Comparison of ENCODE assay signal across 8 mouse cellular contexts in the genomic region with DNA sequence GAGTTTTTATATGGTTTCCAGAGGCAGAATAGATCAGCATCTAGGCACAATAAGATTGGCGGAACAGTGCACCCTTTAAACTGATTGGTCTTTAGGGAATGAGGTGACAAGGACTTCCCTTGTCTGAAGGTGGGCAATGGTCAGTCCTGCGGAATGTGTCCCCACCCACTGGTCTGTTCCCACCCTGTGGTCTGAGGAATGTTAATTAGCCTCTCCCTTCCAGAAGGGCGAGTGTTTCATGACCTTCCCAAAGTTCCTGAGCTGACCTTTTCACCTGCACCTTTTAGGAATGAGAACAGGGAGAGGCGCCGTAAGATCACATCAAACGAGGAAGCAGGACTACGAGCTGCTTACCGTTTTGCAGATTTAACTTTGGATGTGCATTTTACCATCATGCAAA. TPM values are rescaled to one million over a fixed set of nuclear protein-coding genes. Genes with fewer than 3 reads are reported as not detected.
DNase-seq lines count a peak whose midpoint lies in the region; TF ChIP-seq lines count a peak whose summit lies in the region.
"Not testable (repeated sequence)": the region's sequence is repeated elsewhere in the genome, so short reads cannot be mapped to it uniquely, and the experiment has no call there.
"Had no signal": no experiment of that assay in that cellular context is flagged by ENCODE, and none has a peak within 500 bp of the region (broad histone marks: within the 10 kb centered on the region; RNA-seq: fewer than 3 reads in every experiment).

No protein-coding gene starts in this region.

- not testable (repeated sequence) for H3K36me3 ChIP-seq in E14TG2a.4 (ENCODE audit: insufficient read depth, low read length); ES-Bruce4 (ENCODE audit: control insufficient read depth, insufficient read depth, low read length, poor library complexity, severe bottlenecking); ES-E14 (ENCODE audit: control insufficient read depth, insufficient read depth, low read length, poor library complexity, severe bottlenecking)

- not testable (repeated sequence) for H3K27me3 ChIP-seq in E14TG2a.4 (ENCODE audit: insufficient read depth, low read length); ES-Bruce4 (ENCODE audit: control insufficient read depth, insufficient read depth, low read length, poor library complexity, severe bottlenecking)

- not testable (repeated sequence) for H3K9ac ChIP-seq in ES-Bruce4 (ENCODE audit: low read depth, poor library complexity, severe bottlenecking); ES-E14 (ENCODE audit: insufficient read depth, low read depth, low read length, poor library complexity, severe bottlenecking)

- peak overlapping the region; percentile 60; the same call in 1 of the 2 replicates for H3K27ac ChIP-seq in ES-Bruce4 (ENCODE audit: insufficient read depth, low read length)
- not testable (repeated sequence) for H3K27ac ChIP-seq in ES-E14 (ENCODE audit: insufficient read depth, low read depth, low read length, poor library complexity, severe bottlenecking)

- not testable (repeated sequence) for TF ChIP-seq POLR2A in ES-Bruce4 (IDR thresholded peaks at IDR 0.05; ENCODE audit: insufficient read depth, low read length)

- in situ Hi-C loops in ES-E14 (cut with MboI; ENCODE audit: low sequenced_read_pairs in 2 of 2, unreplicated experiment in 2 of 2): not testable (repeated sequence)

- not testable (repeated sequence) for TF ChIP-seq CTCF in E14TG2a.4 (conservative IDR thresholded peaks at IDR 0.05; ENCODE audit: low read length); ES-Bruce4 (IDR thresholded peaks at IDR 0.05; ENCODE audit: low read depth, low read length)

- TF ChIP-seq EP300 in ES-Bruce4 (IDR thresholded peaks at IDR 0.05; ENCODE audit: insufficient read depth, low read depth, low read length): peak; percentile 82

- H3K9me3 ChIP-seq in E14TG2a.4 (ENCODE audit: low read length); ES-Bruce4 (replicated peaks; ENCODE audit: control insufficient read depth, insufficient read depth, low read length, poor library complexity, severe bottlenecking); ES-E14 (ENCODE audit: control insufficient read depth, insufficient read depth, low read depth, low read length): not testable (repeated sequence)

- H3K4me1 ChIP-seq in E14TG2a.4 (replicated peaks; ENCODE audit: low read depth, low read length): peaks cover 49% of the 10 kb centered on the region
- not testable (repeated sequence) for H3K4me1 ChIP-seq in ES-Bruce4 (ENCODE audit: control insufficient read depth, insufficient read depth, low read length)
- peaks cover 6 to 13% of the 10 kb centered on the region in 2 experiments for H3K4me1 ChIP-seq in ES-E14 (ENCODE audit: control insufficient read depth in 2 of 2, insufficient read depth in 2 of 2, low read length in 2 of 2, poor library complexity in 1 of 2)

- H3K4me3 ChIP-seq in E14TG2a.4 (replicated peaks; ENCODE audit: low read length) (peak overlapping the region; percentile 53), ES-E14 (ENCODE audit: insufficient read depth in 1 of 2, low read depth in 1 of 2, low read length in 2 of 2, poor library complexity in 1 of 2, severe bottlenecking in 1 of 2) (0 out of 4 replicates have a peak overlapping the region, but pooled peaks of 1 of the 2 experiments have one; percentile 23)
- H3K4me3 ChIP-seq in ES-Bruce4 (ENCODE audit: low read depth, low read length): not testable (repeated sequence)

- DNase-seq in ES-CJ7 (ENCODE audit: low read depth, low spot score) (peak; percentile 93), ES-E14 (ENCODE audit: low read depth, low spot score) (peak; percentile 47), R1 (ENCODE audit: low read depth, low spot score) (peak; percentile 94), WW6 (ENCODE audit: low read depth, low spot score) (peak; percentile 34), ZHBTc4 (ENCODE audit: low read depth, low spot score) (peak; percentile 92)

RNA-seq across cellular contexts. Expression of a gene that starts 14.4 kb away (rescaled TPM):
- polyA plus RNA-seq in ES-Bruce4 (2011; ENCODE audit: insufficient read depth, insufficient read length, low read depth, missing spikeins): 0.65 TPM in 1 of 2 replicates, not detected in the other
- 1.7 and 2.0 TPM in 2 replicates for total RNA-seq in ES-E14 (2012; rRNA removed)
- polyA plus RNA-seq: Patski had no signal

RNA-seq across cellular contexts. Expression of a gene that starts 35.4 kb away (rescaled TPM):
- 40.2 and 41.2 TPM in 2 replicates for polyA plus RNA-seq in ES-Bruce4 (2011; ENCODE audit: insufficient read depth, insufficient read length, low read depth, missing spikeins)
- total RNA-seq in ES-E14 (2012; rRNA removed): 37.4 and 40.1 TPM in 2 replicates

Comparison
In these comparisons a context has a peak if more than half of its experiments do, and no peak if none do; other contexts are left out.
1. DNase-seq: peak in every context shown above with its lines; median percentile 94 in R1; 93 in ES-CJ7; 92 in ZHBTc4; 47 in ES-E14; 34 in WW6.